Comparison of ENCODE assay signal across 14 mouse cellular contexts in the genomic region with DNA sequence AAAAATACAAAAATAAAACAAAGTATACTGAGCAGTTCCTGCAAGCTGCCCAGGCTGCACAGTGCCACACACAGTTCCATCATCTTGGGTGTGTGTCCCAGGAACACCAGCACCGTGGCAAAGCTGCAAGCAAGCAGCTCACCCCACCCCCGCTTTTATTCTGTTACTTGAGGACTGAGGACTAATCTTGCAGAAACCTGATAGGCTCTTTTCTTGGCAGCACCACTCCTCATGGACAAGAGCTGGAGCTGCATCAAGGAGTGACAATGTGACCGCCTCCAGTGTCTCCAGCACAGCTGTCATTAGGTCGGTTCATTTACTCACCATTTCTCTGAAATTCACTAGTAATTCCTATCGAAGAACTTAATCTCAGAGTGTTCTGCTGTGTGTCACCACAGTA. TPM values are rescaled to one million over a fixed set of nuclear protein-coding genes. Genes with fewer than 3 reads are reported as not detected.
DNase-seq lines count a peak whose midpoint lies in the region; ATAC-seq and TF ChIP-seq lines count a peak whose summit lies in the region.
"Had no signal": no experiment of that assay in that cellular context is flagged by ENCODE, and none has a peak within 500 bp of the region (broad histone marks: within the 10 kb centered on the region; RNA-seq: fewer than 3 reads in every experiment).

No protein-coding gene starts in this region.

- no peak overlapping the region for H3K9ac ChIP-seq in lung, embryonic 16.5 days (ENCODE audit: low read length)
- H3K9ac ChIP-seq in lung, postnatal 0 days (replicated peaks; ENCODE audit: low read depth): no peak overlapping the region
- H3K9ac ChIP-seq: forebrain, embryonic 12.5 days; heart, embryonic 13.5 days; liver, embryonic 12.5 days had no signal

- no peaks in the 10 kb centered on the region for H3K27me3 ChIP-seq in heart, embryonic 10.5 days (ENCODE audit: insufficient read depth, poor library complexity, severe bottlenecking)
- H3K27me3 ChIP-seq in lung, embryonic 16.5 days (ENCODE audit: control insufficient read depth, insufficient read depth, low read depth, low read length): no peaks in the 10 kb centered on the region
- no peaks in the 10 kb centered on the region for H3K27me3 ChIP-seq in lung, postnatal 0 days (replicated peaks; ENCODE audit: insufficient read depth, low read length)
- H3K27me3 ChIP-seq: forebrain, embryonic 12.5 days; heart, embryonic 13.5 days; liver, embryonic 12.5 days had no signal

- no peak for TF ChIP-seq EP300 in lung, postnatal 0 days (IDR thresholded peaks at IDR 0.05)

- peak; percentile 39 to 63 for DNase-seq in heart, adult 18-20 months
- DNase-seq in heart, embryonic 10.5 days (ENCODE audit: low spot score): no peak
- no peak for DNase-seq in lung, postnatal 0 days (ENCODE audit: low spot score)
- peak; percentile 51 for DNase-seq in gastrocnemius, postnatal 14 days
- no peak for DNase-seq in adrenal gland, postnatal 10 days
- DNase-seq: kidney, postnatal 25 days; right cerebral cortex, postnatal 14 days; thymus, postnatal 4 days had no signal

- H3K9me3 ChIP-seq in heart, embryonic 10.5 days: no peaks in the 10 kb centered on the region
- H3K9me3 ChIP-seq in lung, embryonic 16.5 days (ENCODE audit: control insufficient read depth, low read length): no peaks in the 10 kb centered on the region
- H3K9me3 ChIP-seq in lung, postnatal 0 days (ENCODE audit: low read length): no peaks in the 10 kb centered on the region
- H3K9me3 ChIP-seq: forebrain, embryonic 12.5 days; heart, embryonic 13.5 days; liver, embryonic 12.5 days had no signal

- no peak overlapping the region for H3K4me2 ChIP-seq in lung, embryonic 16.5 days (ENCODE audit: low read depth, low read length)
- H3K4me2 ChIP-seq in lung, postnatal 0 days (replicated peaks; ENCODE audit: low read depth, low read length): no peak overlapping the region
- H3K4me2 ChIP-seq: forebrain, embryonic 12.5 days; heart, embryonic 13.5 days; liver, embryonic 12.5 days had no signal

- peak; percentile 51; the same call in 1 of the 2 replicates for ATAC-seq in lung, embryonic 16.5 days (ENCODE audit: low read depth)
- ATAC-seq in lung, postnatal 0 days: no peak
- ATAC-seq in megakaryocyte-erythroid progenitor cell, adult 5-6 weeks (replicated peaks; ENCODE audit: low FRiP score, low TSS enrichment, poor library complexity, severe bottlenecking): peak; percentile 70
- ATAC-seq: intestine, embryonic 16.5 days; liver, embryonic 12.5 days had no signal

- H3K4me1 ChIP-seq in heart, embryonic 10.5 days: no peaks in the 10 kb centered on the region
- H3K4me1 ChIP-seq in lung, embryonic 16.5 days (replicated peaks; ENCODE audit: control insufficient read depth, insufficient read depth, low read length): no peaks in the 10 kb centered on the region
- H3K4me1 ChIP-seq in lung, postnatal 0 days (ENCODE audit: insufficient read depth, low read depth, low read length): no peaks in the 10 kb centered on the region
- H3K4me1 ChIP-seq: forebrain, embryonic 12.5 days had no signal

- intact Hi-C loops in gastrocnemius, postnatal 14 days (cut with DNase I; ENCODE audit: low total_unique reads): loop anchor here (10.0 kb wide), 1 partner anchor 87 kb away; no protein-coding TSS in a partner anchor

- no peak overlapping the region for H3K4me3 ChIP-seq in heart, embryonic 10.5 days
- H3K4me3 ChIP-seq in lung, embryonic 16.5 days (ENCODE audit: low read length): no peak overlapping the region
- no peak overlapping the region for H3K4me3 ChIP-seq in lung, postnatal 0 days (ENCODE audit: low read depth, low read length)
- H3K4me3 ChIP-seq: forebrain, embryonic 12.5 days; heart, embryonic 13.5 days; liver, embryonic 12.5 days had no signal

- peaks cover 91% of the 10 kb centered on the region for H3K36me3 ChIP-seq in heart, embryonic 10.5 days
- H3K36me3 ChIP-seq in lung, embryonic 16.5 days (ENCODE audit: control insufficient read depth, insufficient read depth, low read length): peaks cover 25% of the 10 kb centered on the region
- peaks cover 23% of the 10 kb centered on the region for H3K36me3 ChIP-seq in lung, postnatal 0 days (ENCODE audit: insufficient read depth, low read length)

- H3K27ac ChIP-seq in heart, embryonic 10.5 days: no peak overlapping the region
- H3K27ac ChIP-seq in lung, embryonic 16.5 days (ENCODE audit: low read length): no peak overlapping the region
- no peak overlapping the region for H3K27ac ChIP-seq in lung, postnatal 0 days (ENCODE audit: low read length)
- H3K27ac ChIP-seq: forebrain, embryonic 12.5 days; heart, embryonic 13.5 days; liver, embryonic 12.5 days had no signal

- WGBS in heart, embryonic 10.5 days: 61% methylated on average over 5 of the region's 5 CpGs
- WGBS in lung, embryonic 16.5 days: 60% methylated on average over 5 of the region's 5 CpGs
- 58% methylated on average over 5 of the region's 5 CpGs for WGBS in lung, postnatal 0 days

- TF ChIP-seq CTCF in lung, postnatal 0 days (IDR thresholded peaks at IDR 0.05): no peak

RNA-seq across cellular contexts. Expression of a gene that starts 18.6 kb away (rescaled TPM):
- total RNA-seq in heart, adult 18-20 months (2021): 10 to 100 TPM; 22.3 to 23.2 TPM
- polyA plus RNA-seq in heart, embryonic 10.5 days (2016; fragmentation: Nextera tagmentation; extraction: Ambion mirVana): 3.9 and 6.8 TPM in 2 replicates
- polyA plus RNA-seq in lung, embryonic 16.5 days (2015; fragmentation: Nextera tagmentation; extraction: Ambion mirVana): 1.2 and 1.5 TPM in 2 replicates
- 10.7 and 12.2 TPM in 2 replicates for polyA plus RNA-seq in lung, postnatal 0 days (2015; fragmentation: Nextera tagmentation; extraction: Ambion mirVana)
- 10 to 100 TPM; 27.9 to 31.0 TPM for total RNA-seq in gastrocnemius, postnatal 14 days (2021)
- 126 and 133 TPM in 2 replicates for total RNA-seq in megakaryocyte-erythroid progenitor cell, adult 5-6 weeks (2014; fragmentation: Nextera tagmentation)
- 59.2 and 79.2 TPM in 2 replicates for total RNA-seq in megakaryocyte-erythroid progenitor cell, adult 5-6 weeks (2017)
- total RNA-seq in adrenal gland, postnatal 10 days (2021): 10 to 100 TPM; 44.2 to 52.3 TPM

Comparison
In these comparisons a context has a peak if more than half of its experiments do, and no peak if none do; other contexts are left out.
1. DNase-seq: peak in heart, adult 18-20 months (2 of 2) and gastrocnemius, postnatal 14 days (single experiment); none in heart, embryonic 10.5 days (single experiment), lung, postnatal 0 days (single experiment) and adrenal gland, postnatal 10 days (single experiment).